Mouse (Mus musculus) heart, adult 8-10 months (tissue): ENCODE measurements at regions not wholly inside any gene's neighbourhood (a gene's known extent, or its start where the extent isn't known, plus 50 kb on each side); places are given as distances from the start of the nearest gene placed in this dataset.

Experiments used
- DNase-seq: peaks from one replicate; pipeline ENCODE4 v3.0.0; 2022; ENCODE audit warnings: low spot score

- DNase-seq, result no peak
Observed at GRCm38 (mm10) chr1:35715931-35716330, 352.3 kb upstream of the Hs6st1 start.

GRCm38 (mm10) chr1:35717166-35717565, 351.0 kb upstream of the Hs6st1 start:
- DNase-seq, result no peak

GRCm38 (mm10) chr1:35717659-35718058, 350.5 kb upstream of the Hs6st1 start:
- no peak for DNase-seq

GRCm38 (mm10) chr1:35720063-35720462, 348.1 kb upstream of the Hs6st1 start:
- DNase-seq, result no peak

GRCm38 (mm10) chr1:35724366-35724900, 343.8 kb upstream of the Hs6st1 start:
- no peak for DNase-seq

GRCm38 (mm10) chr1:35726596-35726995, 341.6 kb upstream of the Hs6st1 start:
- peak; percentile 46 for DNase-seq

GRCm38 (mm10) chr1:35727310-35727990, 340.8 kb upstream of the Hs6st1 start:
- no peak for DNase-seq

GRCm38 (mm10) chr1:35729785-35730295, 338.4 kb upstream of the Hs6st1 start:
- DNase-seq, result peak; percentile 53

- DNase-seq, result no peak
Observed at GRCm38 (mm10) chr1:35730309-35730708, 337.9 kb upstream of the Hs6st1 start.

- no peak for DNase-seq
Observed at GRCm38 (mm10) chr1:35736247-35736646, 332.0 kb upstream of the Hs6st1 start.

GRCm38 (mm10) chr1:35749603-35750002, 318.6 kb upstream of the Hs6st1 start:
- no peak for DNase-seq

- DNase-seq, result no peak
Observed at GRCm38 (mm10) chr1:35750092-35750521, 318.1 kb upstream of the Hs6st1 start.

- DNase-seq, result no peak
Observed at GRCm38 (mm10) chr1:35752636-35753035, 315.6 kb upstream of the Hs6st1 start.

GRCm38 (mm10) chr1:35754170-35754569, 314.0 kb upstream of the Hs6st1 start:
- DNase-seq, result no peak

- DNase-seq, result no peak
Observed at GRCm38 (mm10) chr1:35759010-35759409, 309.2 kb upstream of the Hs6st1 start.

- peak; percentile 65 for DNase-seq
Observed at GRCm38 (mm10) chr1:35759600-35759999, 308.6 kb upstream of the Hs6st1 start.

GRCm38 (mm10) chr1:35763051-35763450, 305.1 kb upstream of the Hs6st1 start:
- DNase-seq, result no peak

- DNase-seq, result no peak
Observed at GRCm38 (mm10) chr1:35763456-35763855, 304.7 kb upstream of the Hs6st1 start.

- DNase-seq, result no peak
Observed at GRCm38 (mm10) chr1:35764068-35764467, 304.1 kb upstream of the Hs6st1 start.

GRCm38 (mm10) chr1:35765692-35766091, 302.5 kb upstream of the Hs6st1 start:
- DNase-seq, result no peak

GRCm38 (mm10) chr1:35766271-35766670, 301.9 kb upstream of the Hs6st1 start:
- DNase-seq, result no peak

GRCm38 (mm10) chr1:35772567-35772966, 295.6 kb upstream of the Hs6st1 start:
- DNase-seq, result no peak

GRCm38 (mm10) chr1:35774566-35774965, 293.6 kb upstream of the Hs6st1 start:
- DNase-seq, result no peak
